Mouse (Mus musculus) heart, postnatal 0 days (tissue): Measurements from ENCODE around the gene Src.

Experiments used
- CTCF ChIP-seq: IDR thresholded peaks from 2 replicates; pipeline ENCODE4 v1.5.1; 2016; ENCODE audit warnings: antibody characterized with exemption, control low read depth, low read depth
- EP300 ChIP-seq: IDR thresholded peaks from 2 replicates; pipeline ENCODE4 v1.6.1; 2016; ENCODE audit warnings: antibody characterized with exemption, low read depth

GRCm38 (mm10) chr2:157501324-157501723 lies 83.1 kb downstream of the Src start:
- TF ChIP-seq CTCF: no peak
- TF ChIP-seq EP300: no peak
